25 mouse cellular contexts compared by ENCODE assay signal in genomic region chr4:140640668-140641067, GRCm38 (mm10). TPM values are rescaled to one million over a fixed set of nuclear protein-coding genes. Genes with fewer than 3 reads are reported as not detected.
DNase-seq lines count a peak whose midpoint lies in the region; ATAC-seq and TF ChIP-seq lines count a peak whose summit lies in the region.
"Had no signal": no experiment of that assay in that cellular context is flagged by ENCODE, and none has a peak within 500 bp of the region (broad histone marks: within the 10 kb centered on the region; RNA-seq: fewer than 3 reads in every experiment).

No protein-coding gene starts in this region.

- no peaks in the 10 kb centered on the region for H3K27me3 ChIP-seq in hindbrain, postnatal 0 days (ENCODE audit: insufficient read depth, low read length)
- H3K27me3 ChIP-seq in hindbrain, embryonic 10.5 days (ENCODE audit: insufficient read depth, poor library complexity, severe bottlenecking): no peaks in the 10 kb centered on the region
- H3K27me3 ChIP-seq in midbrain, embryonic 10.5 days (ENCODE audit: low read depth, poor library complexity, severe bottlenecking): no peaks in the 10 kb centered on the region
- no peaks in the 10 kb centered on the region for H3K27me3 ChIP-seq in midbrain, embryonic 16.5 days (ENCODE audit: control insufficient read depth, insufficient read depth, low read depth, low read length)
- H3K27me3 ChIP-seq in intestine, embryonic 16.5 days (replicated peaks; ENCODE audit: control insufficient read depth, insufficient read depth, low read length): no peaks in the 10 kb centered on the region
- H3K27me3 ChIP-seq: liver, embryonic 15.5 days; lung, embryonic 15.5 days; stomach, embryonic 15.5 days had no signal

- no peaks in the 10 kb centered on the region for H3K36me3 ChIP-seq in hindbrain, postnatal 0 days (ENCODE audit: insufficient read depth, low read length)
- peaks cover 87% of the 10 kb centered on the region for H3K36me3 ChIP-seq in hindbrain, embryonic 10.5 days
- peaks cover 89% of the 10 kb centered on the region for H3K36me3 ChIP-seq in midbrain, embryonic 10.5 days
- H3K36me3 ChIP-seq in midbrain, embryonic 16.5 days (ENCODE audit: control insufficient read depth, insufficient read depth, low read length): no peaks in the 10 kb centered on the region
- no peaks in the 10 kb centered on the region for H3K36me3 ChIP-seq in intestine, embryonic 16.5 days (ENCODE audit: control insufficient read depth, insufficient read depth, low read length)
- H3K36me3 ChIP-seq: liver, embryonic 15.5 days; lung, embryonic 15.5 days; stomach, embryonic 15.5 days had no signal

- 78% methylated on average over 9 of the region's 9 CpGs for WGBS in hindbrain, postnatal 0 days
- WGBS in hindbrain, embryonic 10.5 days: 89% methylated on average over 9 of the region's 9 CpGs
- WGBS in midbrain, embryonic 10.5 days: 91% methylated on average over 9 of the region's 9 CpGs
- WGBS in midbrain, embryonic 16.5 days: 92% methylated on average over 9 of the region's 9 CpGs
- WGBS in intestine, embryonic 16.5 days: 75% methylated on average over 9 of the region's 9 CpGs

- no peaks in the 10 kb centered on the region for H3K9me3 ChIP-seq in hindbrain, postnatal 0 days (ENCODE audit: low read length)
- H3K9me3 ChIP-seq in hindbrain, embryonic 10.5 days: peaks cover 11% of the 10 kb centered on the region
- H3K9me3 ChIP-seq in midbrain, embryonic 10.5 days (replicated peaks): peaks cover 13% of the 10 kb centered on the region; the same call in 1 of the 2 replicates
- H3K9me3 ChIP-seq in midbrain, embryonic 16.5 days (replicated peaks; ENCODE audit: control insufficient read depth, low read length, poor library complexity, severe bottlenecking): no peaks in the 10 kb centered on the region
- H3K9me3 ChIP-seq in intestine, embryonic 16.5 days (ENCODE audit: control insufficient read depth, low read length): no peaks in the 10 kb centered on the region
- H3K9me3 ChIP-seq: limb, embryonic 10.5 days; liver, embryonic 15.5 days; lung, embryonic 15.5 days; stomach, embryonic 15.5 days had no signal

- no peak overlapping the region for H3K4me3 ChIP-seq in hindbrain, postnatal 0 days (ENCODE audit: low read length)
- no peak overlapping the region for H3K4me3 ChIP-seq in hindbrain, embryonic 10.5 days
- H3K4me3 ChIP-seq in midbrain, embryonic 10.5 days: no peak overlapping the region
- no peak overlapping the region for H3K4me3 ChIP-seq in midbrain, embryonic 16.5 days (ENCODE audit: low read depth, low read length)
- H3K4me3 ChIP-seq in intestine, embryonic 16.5 days (ENCODE audit: low read length): no peak overlapping the region
- H3K4me3 ChIP-seq: forebrain, embryonic 10.5 days; limb, embryonic 10.5 days; liver, embryonic 15.5 days; lung, embryonic 15.5 days; megakaryocyte, embryonic 14.5 days; myocyte; stomach, embryonic 15.5 days had no signal

- peak overlapping the region; percentile 56; the same call in 1 of the 2 replicates for H3K27ac ChIP-seq in hindbrain, postnatal 0 days
- no peak overlapping the region for H3K27ac ChIP-seq in hindbrain, embryonic 10.5 days
- 0 out of 2 replicates have a peak overlapping the region, but pooled peaks have one; percentile 28 for H3K27ac ChIP-seq in midbrain, embryonic 10.5 days (replicated peaks)
- H3K27ac ChIP-seq in midbrain, embryonic 16.5 days (ENCODE audit: low read length): no peak overlapping the region
- H3K27ac ChIP-seq in intestine, embryonic 16.5 days (ENCODE audit: low read length): no peak overlapping the region
- H3K27ac ChIP-seq: forebrain, embryonic 10.5 days; limb, embryonic 10.5 days; liver, embryonic 15.5 days; lung, embryonic 15.5 days; stomach, embryonic 15.5 days had no signal

- no peak overlapping the region for H3K4me2 ChIP-seq in hindbrain, postnatal 0 days (ENCODE audit: low read depth, low read length)
- no peak overlapping the region for H3K4me2 ChIP-seq in midbrain, embryonic 16.5 days (ENCODE audit: low read length)
- no peak overlapping the region for H3K4me2 ChIP-seq in intestine, embryonic 16.5 days (ENCODE audit: low read depth, low read length)
- H3K4me2 ChIP-seq: heart, embryonic 11.5 days; liver, embryonic 15.5 days; lung, embryonic 15.5 days; stomach, embryonic 15.5 days had no signal

- DNase-seq in cerebellum, adult 9-11 months: peak; percentile 60
- no peak for DNase-seq in cerebellum, postnatal 4 days (ENCODE audit: low spot score in 2 of 2)
- DNase-seq in hindbrain, postnatal 0 days (ENCODE audit: low spot score): no peak
- DNase-seq in hindbrain, embryonic 10.5 days (ENCODE audit: low spot score): no peak
- no peak for DNase-seq in midbrain, embryonic 10.5 days (ENCODE audit: low spot score)
- DNase-seq: adrenal gland, postnatal 14 days; gastrocnemius, postnatal 14 days; heart, adult 11 months; kidney, adult 8-10 months; kidney, postnatal 36 days; layer of hippocampus, adult 9-11 months; liver; lung, postnatal 36 days; midbrain, embryonic 14.5 days; thymus, postnatal 25 days had no signal

- H3K4me1 ChIP-seq in hindbrain, postnatal 0 days (ENCODE audit: insufficient read depth, low read length): peaks cover 10% of the 10 kb centered on the region
- peaks cover 62% of the 10 kb centered on the region for H3K4me1 ChIP-seq in hindbrain, embryonic 10.5 days (replicated peaks)
- H3K4me1 ChIP-seq in midbrain, embryonic 10.5 days: peaks cover 71% of the 10 kb centered on the region
- peaks cover 17% of the 10 kb centered on the region for H3K4me1 ChIP-seq in midbrain, embryonic 16.5 days (ENCODE audit: control insufficient read depth, insufficient read depth, low read length)
- H3K4me1 ChIP-seq in intestine, embryonic 16.5 days (ENCODE audit: control insufficient read depth, insufficient read depth, low read length): peaks cover 19% of the 10 kb centered on the region
- H3K4me1 ChIP-seq: lung, embryonic 15.5 days; megakaryocyte, embryonic 14.5 days had no signal

- no peak for TF ChIP-seq CTCF in hindbrain, postnatal 0 days (IDR thresholded peaks at IDR 0.05; ENCODE audit: low read depth)

- no peak overlapping the region for H3K9ac ChIP-seq in hindbrain, postnatal 0 days (replicated peaks; ENCODE audit: low read length)
- no peak overlapping the region for H3K9ac ChIP-seq in midbrain, embryonic 16.5 days (ENCODE audit: low read depth, low read length)
- H3K9ac ChIP-seq in intestine, embryonic 16.5 days (ENCODE audit: low read depth, low read length): no peak overlapping the region
- H3K9ac ChIP-seq: liver, embryonic 15.5 days; lung, embryonic 15.5 days; stomach, embryonic 15.5 days had no signal

- ATAC-seq in hindbrain, postnatal 0 days: no peak
- ATAC-seq in midbrain, embryonic 16.5 days: no peak
- no peak for ATAC-seq in intestine, embryonic 16.5 days

RNA-seq across cellular contexts. Expression of gene Arhgef10l, which starts 25.1 kb away (rescaled TPM):
- total RNA-seq in hindbrain, postnatal 0 days (2014; rRNA removed): 79.2 and 79.4 TPM in 2 replicates
- polyA plus RNA-seq in hindbrain, postnatal 0 days (2015; fragmentation: Nextera tagmentation; extraction: Ambion mirVana): 22.5 and 22.6 TPM in 2 replicates
- polyA plus RNA-seq in hindbrain, embryonic 10.5 days (2016; fragmentation: Nextera tagmentation; extraction: Ambion mirVana): 23.7 and 32.3 TPM in 2 replicates
- 25.1 and 32.4 TPM in 2 replicates for polyA plus RNA-seq in midbrain, embryonic 10.5 days (2016; fragmentation: Nextera tagmentation; extraction: Ambion mirVana)
- 24.5 and 27.8 TPM in 2 replicates for polyA plus RNA-seq in midbrain, embryonic 16.5 days (2015; fragmentation: Nextera tagmentation; extraction: Ambion mirVana)
- polyA plus RNA-seq in intestine, embryonic 16.5 days (2015; fragmentation: Nextera tagmentation; extraction: Ambion mirVana): 12.1 and 14.3 TPM in 2 replicates

RNA-seq across cellular contexts. Expression of gene Rcc2, which starts 59.7 kb away (rescaled TPM):
- total RNA-seq in hindbrain, postnatal 0 days (2014; rRNA removed): 58.3 and 60.3 TPM in 2 replicates
- 15.8 and 16.2 TPM in 2 replicates for polyA plus RNA-seq in hindbrain, postnatal 0 days (2015; fragmentation: Nextera tagmentation; extraction: Ambion mirVana)
- 33.9 and 37.5 TPM in 2 replicates for polyA plus RNA-seq in hindbrain, embryonic 10.5 days (2016; fragmentation: Nextera tagmentation; extraction: Ambion mirVana)
- 32.6 and 35.2 TPM in 2 replicates for polyA plus RNA-seq in midbrain, embryonic 10.5 days (2016; fragmentation: Nextera tagmentation; extraction: Ambion mirVana)
- polyA plus RNA-seq in midbrain, embryonic 16.5 days (2015; fragmentation: Nextera tagmentation; extraction: Ambion mirVana): 9.7 and 11.5 TPM in 2 replicates
- polyA plus RNA-seq in intestine, embryonic 16.5 days (2015; fragmentation: Nextera tagmentation; extraction: Ambion mirVana): 12.6 and 13.7 TPM in 2 replicates

Comparison
In these comparisons a context has a peak if more than half of its experiments do, and no peak if none do; other contexts are left out.
1. H3K27ac ChIP-seq: peak in hindbrain, postnatal 0 days (single experiment) and midbrain, embryonic 10.5 days (single experiment); none in hindbrain, embryonic 10.5 days (single experiment), midbrain, embryonic 16.5 days (single experiment) and intestine, embryonic 16.5 days (single experiment).